In the genomic region with DNA sequence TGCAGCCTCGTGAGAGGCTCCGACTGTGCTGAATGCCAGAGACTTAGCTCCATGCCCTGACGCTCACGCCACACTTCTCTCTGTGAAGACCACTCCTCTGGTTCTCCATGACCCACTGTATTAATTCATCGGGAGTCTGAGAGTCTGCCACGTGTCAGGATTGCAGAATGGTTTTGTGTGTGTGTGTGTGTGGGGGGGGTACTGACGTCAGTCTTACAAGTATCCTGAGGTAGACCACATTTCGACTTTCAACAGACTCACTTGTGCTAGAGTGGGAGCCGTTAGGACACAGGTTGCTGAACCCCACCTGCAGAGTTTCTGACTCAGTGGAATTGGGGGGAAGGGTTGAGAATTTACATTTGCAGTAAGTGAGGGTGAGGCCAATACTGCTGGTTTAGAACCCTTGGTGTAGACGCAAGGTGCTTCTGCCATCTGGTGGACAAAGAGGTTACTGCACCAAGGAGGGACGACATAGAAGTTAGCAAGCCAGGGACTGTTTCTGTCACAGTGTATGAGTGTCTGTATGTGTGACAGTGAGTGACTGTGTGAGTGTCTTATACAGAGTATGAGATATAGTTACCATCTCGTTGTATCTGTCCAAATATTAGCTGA, we compare ENCODE assay signal across 8 mouse cellular contexts. TPM values are rescaled to one million over a fixed set of nuclear protein-coding genes. Genes with fewer than 3 reads are reported as not detected.
A peak's percentile ranks its signal among the peaks of the same experiment; 100 is the strongest.
DNase-seq lines count a peak whose midpoint lies in the region; ATAC-seq lines count a peak whose summit lies in the region.

No protein-coding gene starts in this region.

- H3K9ac ChIP-seq in embryonic facial prominence, embryonic 12.5 days = no peak overlapping the region
- H3K9ac ChIP-seq in heart, embryonic 11.5 days (ENCODE audit: low read depth, low read length) = no peak overlapping the region
- H3K9ac ChIP-seq in liver, embryonic 12.5 days = no peak overlapping the region
- no peak overlapping the region for H3K9ac ChIP-seq in neural tube, embryonic 11.5 days (ENCODE audit: low read length)

- H3K27me3 ChIP-seq in embryonic facial prominence, embryonic 12.5 days = no peaks in the 10 kb centered on the region
- no peaks in the 10 kb centered on the region for H3K27me3 ChIP-seq in heart, embryonic 11.5 days (ENCODE audit: control insufficient read depth, insufficient read depth, low read length)
- H3K27me3 ChIP-seq in liver, embryonic 12.5 days (replicated peaks) = no peaks in the 10 kb centered on the region
- H3K27me3 ChIP-seq in neural tube, embryonic 11.5 days (ENCODE audit: control insufficient read depth, insufficient read depth, low read length) = no peaks in the 10 kb centered on the region

- peak; percentile 55; the same call in 1 of the 2 replicates for ATAC-seq in embryonic facial prominence, embryonic 12.5 days (ENCODE audit: insufficient number of reproducible peaks, insufficient read depth, low FRiP score, low TSS enrichment)
- no peak for ATAC-seq in heart, embryonic 11.5 days (replicated peaks; ENCODE audit: insufficient number of reproducible peaks, low FRiP score, low TSS enrichment)
- ATAC-seq in liver, embryonic 12.5 days = peak; percentile 47; the same call in 1 of the 2 replicates
- ATAC-seq in neural tube, embryonic 11.5 days (ENCODE audit: insufficient read depth, low FRiP score, low TSS enrichment) = no peak

- peak; percentile 86 for DNase-seq in CD4-positive, CD25-positive, alpha-beta regulatory T cell, adult 2 months (ENCODE audit: low read depth, low spot score)
- peak; percentile 73 to 78 for DNase-seq in adrenal gland, postnatal 36 days
- peak; percentile 90 for DNase-seq in kidney, postnatal 10 days
- peak; percentile 79 for DNase-seq in neural tube, embryonic 11.5 days (ENCODE audit: low spot score)
- DNase-seq in testis, postnatal 10 days (ENCODE audit: low spot score) = peak; percentile 87

- no peaks in the 10 kb centered on the region for H3K4me1 ChIP-seq in embryonic facial prominence, embryonic 12.5 days
- H3K4me1 ChIP-seq in heart, embryonic 11.5 days (ENCODE audit: control insufficient read depth, insufficient read depth, low read length) = peaks cover 3% of the 10 kb centered on the region; the same call in 1 of the 2 replicates
- H3K4me1 ChIP-seq in liver, embryonic 12.5 days = no peaks in the 10 kb centered on the region
- H3K4me1 ChIP-seq in neural tube, embryonic 11.5 days (ENCODE audit: control insufficient read depth, insufficient read depth, low read length) = no peaks in the 10 kb centered on the region

- no peak overlapping the region for H3K4me2 ChIP-seq in embryonic facial prominence, embryonic 12.5 days (replicated peaks)
- H3K4me2 ChIP-seq in heart, embryonic 11.5 days = peak overlapping the region; percentile 31; the same call in 1 of the 2 replicates
- no peak overlapping the region for H3K4me2 ChIP-seq in liver, embryonic 12.5 days
- no peak overlapping the region for H3K4me2 ChIP-seq in neural tube, embryonic 11.5 days (ENCODE audit: low read depth)

- H3K9me3 ChIP-seq in embryonic facial prominence, embryonic 12.5 days = no peaks in the 10 kb centered on the region
- no peaks in the 10 kb centered on the region for H3K9me3 ChIP-seq in heart, embryonic 11.5 days (replicated peaks; ENCODE audit: control insufficient read depth, low read length)
- H3K9me3 ChIP-seq in liver, embryonic 12.5 days (replicated peaks) = no peaks in the 10 kb centered on the region
- no peaks in the 10 kb centered on the region for H3K9me3 ChIP-seq in neural tube, embryonic 11.5 days (ENCODE audit: control insufficient read depth, low read length)

- no peaks in the 10 kb centered on the region for H3K36me3 ChIP-seq in embryonic facial prominence, embryonic 12.5 days
- no peaks in the 10 kb centered on the region for H3K36me3 ChIP-seq in heart, embryonic 11.5 days (ENCODE audit: control insufficient read depth, insufficient read depth, low read length)
- no peaks in the 10 kb centered on the region for H3K36me3 ChIP-seq in liver, embryonic 12.5 days
- no peaks in the 10 kb centered on the region for H3K36me3 ChIP-seq in neural tube, embryonic 11.5 days (ENCODE audit: control insufficient read depth, insufficient read depth, low read length)

- WGBS in embryonic facial prominence, embryonic 12.5 days = 48% methylated on average over 12 of the region's 12 CpGs
- WGBS in heart, embryonic 11.5 days (ENCODE audit: insufficient replicate concordance) = 38% methylated on average over 12 of the region's 12 CpGs
- 43% methylated on average over 12 of the region's 12 CpGs for WGBS in liver, embryonic 12.5 days (ENCODE audit: insufficient replicate concordance)
- WGBS in neural tube, embryonic 11.5 days = 46% methylated on average over 12 of the region's 12 CpGs

- no peak overlapping the region for H3K27ac ChIP-seq in embryonic facial prominence, embryonic 12.5 days
- no peak overlapping the region for H3K27ac ChIP-seq in heart, embryonic 11.5 days (ENCODE audit: low read depth, low read length)
- no peak overlapping the region for H3K27ac ChIP-seq in liver, embryonic 12.5 days
- H3K27ac ChIP-seq in neural tube, embryonic 11.5 days (ENCODE audit: low read depth, low read length) = no peak overlapping the region

- no peak overlapping the region for H3K4me3 ChIP-seq in embryonic facial prominence, embryonic 12.5 days
- no peak overlapping the region for H3K4me3 ChIP-seq in heart, embryonic 11.5 days (ENCODE audit: low read depth, low read length)
- H3K4me3 ChIP-seq in liver, embryonic 12.5 days = no peak overlapping the region
- no peak overlapping the region for H3K4me3 ChIP-seq in neural tube, embryonic 11.5 days (ENCODE audit: low read depth, low read length)

RNA-seq across cellular contexts. Expression of a gene that starts 11.5 kb away (rescaled TPM):
- under 1 TPM; 0.43 to 0.60 TPM for total RNA-seq in adrenal gland, postnatal 36 days (2021)
- polyA plus RNA-seq in embryonic facial prominence, embryonic 12.5 days (2016; fragmentation: Nextera tagmentation; extraction: Ambion mirVana) = 0.74 and 1.1 TPM in 2 replicates
- 0.65 and 0.97 TPM in 2 replicates for polyA plus RNA-seq in heart, embryonic 11.5 days (2014; fragmentation: Nextera tagmentation; extraction: Ambion mirVana)
- 0.19 and 0.20 TPM in 2 replicates for polyA plus RNA-seq in liver, embryonic 12.5 days (2016; fragmentation: Nextera tagmentation; extraction: Ambion mirVana)
- 0.55 and 1.2 TPM in 2 replicates for polyA plus RNA-seq in neural tube, embryonic 11.5 days (2014; fragmentation: Nextera tagmentation; extraction: Ambion mirVana)

Comparison
In these comparisons a context has a peak if more than half of its experiments do, and no peak if none do; other contexts are left out.
1. ATAC-seq: peak in embryonic facial prominence, embryonic 12.5 days (single experiment) and liver, embryonic 12.5 days (single experiment); none in heart, embryonic 11.5 days (single experiment) and neural tube, embryonic 11.5 days (single experiment).
2. Peak in every context shown above with its lines, with median percentiles within 50 percentile points of each other: DNase-seq.